Mouse (Mus musculus): ENCODE results near the gene Kdelc2. TPM values are rescaled to one million over a fixed set of nuclear protein-coding genes. Genes with fewer than 3 reads are reported as not detected.
A peak's percentile ranks its signal among the peaks of the same experiment; 100 is the strongest.

Gene Kdelc2
- polyA plus RNA-seq, 2 experiments = 1.5 to 3.0 TPM

- no peaks in the 10 kb centered on the region for H3K9me3 ChIP-seq (ENCODE audit: control insufficient read depth, low read length)
- H3K27ac ChIP-seq = no peak overlapping the region
- H3K4me1 ChIP-seq (replicated peaks; ENCODE audit: control insufficient read depth in 2 of 2, insufficient read depth in 2 of 2, low read length in 1 of 2) = peaks cover 0 to 2% of the 10 kb centered on the region in 2 experiments; a peak in 1 of 4 replicates
- no peak overlapping the region for H3K9ac ChIP-seq (replicated peaks)
- TF ChIP-seq EP300 (IDR thresholded peaks at IDR 0.05; ENCODE audit: low read depth) (no peak), CTCF (IDR thresholded peaks at IDR 0.05; ENCODE audit: low read depth) (no peak)
- no peak for DNase-seq (ENCODE audit: low read depth in 3 of 3, low spot score in 3 of 3)
- no peak overlapping the region for H3K4me2 ChIP-seq (ENCODE audit: low read depth)
- WGBS (ENCODE audit: insufficient replicate concordance) = 68% methylated on average over 2 of the region's 2 CpGs
- no peak overlapping the region for H3K4me3 ChIP-seq (ENCODE audit: insufficient read depth in 1 of 2, low read depth in 2 of 2, low read length in 2 of 2)
- H3K27me3 ChIP-seq (ENCODE audit: control insufficient read depth, insufficient read depth, low read length) = no peaks in the 10 kb centered on the region
- no peaks in the 10 kb centered on the region for H3K36me3 ChIP-seq (replicated peaks; ENCODE audit: control insufficient read depth, insufficient read depth, low read depth)
- no peak for ATAC-seq (ENCODE audit: insufficient read depth)
Measured at GRCm38 (mm10) chr9:53350331-53350730, 33.5 kb upstream of the Kdelc2 start.

GRCm38 (mm10) chr9:53351899-53352298 lies 31.9 kb upstream of the Kdelc2 start:
- TF ChIP-seq EP300 (IDR thresholded peaks at IDR 0.05; ENCODE audit: low read depth) = no peak
- Histone ChIP-seq H3K36me3 (replicated peaks; ENCODE audit: control insufficient read depth, insufficient read depth, low read depth) (no peaks in the 10 kb centered on the region), H3K27me3 (ENCODE audit: control insufficient read depth, insufficient read depth, low read length) (no peaks in the 10 kb centered on the region), H3K27ac (no peak overlapping the region), H3K4me2 (ENCODE audit: low read depth) (no peak overlapping the region), H3K9ac (replicated peaks) (no peak overlapping the region), H3K4me1 (replicated peaks; ENCODE audit: control insufficient read depth in 2 of 2, insufficient read depth in 2 of 2, low read length in 1 of 2) (peaks cover 0 to 2% of the 10 kb centered on the region in 2 experiments; a peak in 1 of 4 replicates), H3K4me3 (ENCODE audit: insufficient read depth in 1 of 2, low read depth in 2 of 2, low read length in 2 of 2) (no peak overlapping the region), H3K9me3 (ENCODE audit: control insufficient read depth, low read length) (no peaks in the 10 kb centered on the region)
- 65% methylated on average over 6 of the region's 6 CpGs for WGBS (ENCODE audit: insufficient replicate concordance)
- DNase-seq (ENCODE audit: low read depth in 3 of 3, low spot score in 3 of 3) (no peak), ATAC-seq (ENCODE audit: insufficient read depth) (no peak)

- Histone ChIP-seq H3K27ac (no peak overlapping the region), H3K9me3 (ENCODE audit: control insufficient read depth, low read length) (no peaks in the 10 kb centered on the region), H3K4me1 (replicated peaks; ENCODE audit: control insufficient read depth in 2 of 2, insufficient read depth in 2 of 2, low read length in 1 of 2) (peaks cover 0 to 4% of the 10 kb centered on the region in 2 experiments; a peak in 1 of 4 replicates), H3K4me2 (ENCODE audit: low read depth) (no peak overlapping the region), H3K36me3 (replicated peaks; ENCODE audit: control insufficient read depth, insufficient read depth, low read depth) (no peaks in the 10 kb centered on the region), H3K4me3 (ENCODE audit: insufficient read depth in 1 of 2, low read depth in 2 of 2, low read length in 2 of 2) (no peak overlapping the region), H3K27me3 (ENCODE audit: control insufficient read depth, insufficient read depth, low read length) (no peaks in the 10 kb centered on the region), H3K9ac (replicated peaks) (no peak overlapping the region)
- ATAC-seq (ENCODE audit: insufficient read depth) = no peak
- no peak for TF ChIP-seq EP300 (IDR thresholded peaks at IDR 0.05; ENCODE audit: low read depth)
- TF ChIP-seq CTCF (IDR thresholded peaks at IDR 0.05; ENCODE audit: low read depth) = no peak
- 72% methylated on average over 5 of the region's 5 CpGs for WGBS (ENCODE audit: insufficient replicate concordance)
- no peak for DNase-seq (ENCODE audit: low read depth in 3 of 3, low spot score in 3 of 3)
Measured at GRCm38 (mm10) chr9:53353161-53353560, 30.7 kb upstream of the Kdelc2 start.

GRCm38 (mm10) chr9:53356219-53357155 lies 27.3 kb upstream of the Kdelc2 start:
- ATAC-seq (ENCODE audit: insufficient read depth) (peak; percentile 75), DNase-seq (ENCODE audit: low read depth in 3 of 3, low spot score in 3 of 3) (peak in 2 of 3 experiments; percentile 20 to 23)
- no peaks in the 10 kb centered on the region for H3K36me3 ChIP-seq (replicated peaks; ENCODE audit: control insufficient read depth, insufficient read depth, low read depth)
- TF ChIP-seq CTCF (IDR thresholded peaks at IDR 0.05; ENCODE audit: low read depth) (no peak), EP300 (IDR thresholded peaks at IDR 0.05; ENCODE audit: low read depth) (no peak)
- H3K27me3 ChIP-seq (ENCODE audit: control insufficient read depth, insufficient read depth, low read length) = no peaks in the 10 kb centered on the region
- no peak overlapping the region; a peak in 1 of 4 replicates for H3K4me3 ChIP-seq (ENCODE audit: insufficient read depth in 1 of 2, low read depth in 2 of 2, low read length in 2 of 2)
- no peaks in the 10 kb centered on the region for H3K9me3 ChIP-seq (ENCODE audit: control insufficient read depth, low read length)
- WGBS (ENCODE audit: insufficient replicate concordance) = 34% methylated on average over 14 of the region's 14 CpGs
- peaks cover 0 to 4% of the 10 kb centered on the region in 2 experiments; a peak in 1 of 4 replicates for H3K4me1 ChIP-seq (replicated peaks; ENCODE audit: control insufficient read depth in 2 of 2, insufficient read depth in 2 of 2, low read length in 1 of 2)
- peak overlapping the region; percentile 28 for H3K4me2 ChIP-seq (ENCODE audit: low read depth)
- H3K27ac ChIP-seq = no peak overlapping the region; the same call in none of the 2 replicates
- no peak overlapping the region for H3K9ac ChIP-seq (replicated peaks)

GRCm38 (mm10) chr9:53371339-53371738 lies 12.5 kb upstream of the Kdelc2 start:
- no peaks in the 10 kb centered on the region for H3K36me3 ChIP-seq (replicated peaks; ENCODE audit: control insufficient read depth, insufficient read depth, low read depth)
- no peak overlapping the region for H3K27ac ChIP-seq
- no peaks in the 10 kb centered on the region for H3K9me3 ChIP-seq (ENCODE audit: control insufficient read depth, low read length)
- WGBS (ENCODE audit: insufficient replicate concordance) = 18% methylated on average over 3 of the region's 3 CpGs
- H3K4me1 ChIP-seq (replicated peaks; ENCODE audit: control insufficient read depth in 2 of 2, insufficient read depth in 2 of 2, low read length in 1 of 2) = no peaks in the 10 kb centered on the region
- TF ChIP-seq CTCF (IDR thresholded peaks at IDR 0.05; ENCODE audit: low read depth) = no peak
- no peak for TF ChIP-seq EP300 (IDR thresholded peaks at IDR 0.05; ENCODE audit: low read depth)
- no peak for DNase-seq (ENCODE audit: low read depth in 3 of 3, low spot score in 3 of 3)
- no peak overlapping the region for H3K9ac ChIP-seq (replicated peaks)
- H3K4me3 ChIP-seq (ENCODE audit: insufficient read depth in 1 of 2, low read depth in 2 of 2, low read length in 2 of 2) = no peak overlapping the region
- H3K27me3 ChIP-seq (ENCODE audit: control insufficient read depth, insufficient read depth, low read length) = no peaks in the 10 kb centered on the region
- ATAC-seq (ENCODE audit: insufficient read depth) = no peak
- no peak overlapping the region for H3K4me2 ChIP-seq (ENCODE audit: low read depth)
